Mouse (Mus musculus): ENCODE data around the gene Reg4. TPM values are rescaled to one million over a fixed set of nuclear protein-coding genes. Genes with fewer than 3 reads are reported as not detected.

The Reg4 gene
- total and polyA plus RNA-seq, 3 experiments: not detected

DNA sequence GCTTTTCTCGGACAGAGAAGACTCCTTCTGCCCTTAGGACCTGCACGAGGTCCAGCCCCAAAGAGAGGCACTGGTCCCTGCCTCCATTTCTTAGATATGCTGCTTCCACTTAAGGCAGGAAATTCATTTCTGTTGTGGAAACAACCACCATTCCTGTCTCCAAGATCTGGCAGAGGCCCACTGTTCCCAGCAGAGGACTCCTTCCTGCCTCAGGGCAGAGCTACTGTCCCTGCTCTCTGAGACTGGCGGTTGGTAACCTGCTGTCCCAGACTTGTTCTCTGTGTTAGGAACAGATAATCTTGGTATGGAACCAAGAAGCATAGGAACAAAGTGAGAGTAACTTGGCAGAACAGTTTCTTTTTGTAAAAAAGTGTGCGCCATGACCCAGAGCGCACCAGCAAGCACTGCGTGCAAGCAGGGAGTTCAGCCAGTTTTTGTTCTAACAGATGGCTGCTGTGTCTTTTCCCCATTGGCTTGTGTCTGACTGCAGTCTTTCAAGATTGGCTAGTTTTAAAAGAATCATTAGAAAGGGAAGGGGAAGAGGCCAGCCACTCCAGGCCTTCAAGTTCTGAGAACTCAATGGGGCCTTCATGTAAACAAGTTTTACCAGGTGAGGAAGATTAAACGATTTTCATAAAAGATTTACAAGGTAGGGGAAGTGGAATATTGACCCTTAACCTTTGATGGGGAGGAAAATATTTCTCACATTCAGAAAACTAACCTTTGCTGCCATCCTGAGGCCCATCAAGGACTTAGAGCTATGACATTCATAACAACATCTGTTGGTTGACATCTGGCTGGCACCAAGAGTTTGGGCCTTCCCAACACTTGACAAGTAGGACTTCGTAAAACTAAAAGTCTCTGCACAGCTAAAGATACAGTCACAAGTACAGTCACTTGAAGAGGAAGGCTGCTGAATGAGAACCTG is 33.0 kb downstream of the Reg4 start:
- dilution Hi-C loops (cut with MboI; ENCODE audit: extremely low pct_ligation_motif_present, extremely low pct_unique_long_range_greater_than_20kb, low sequenced_read_pairs) (no loop called here), in situ Hi-C loops (cut with MboI; ENCODE audit: low pct_ligation_motif_present, low pct_unique_long_range_greater_than_20kb, low sequenced_read_pairs) (no loop called here)

GRCm38 (mm10) chr3:98258723-98259122 is 36.8 kb downstream of the Reg4 start:
- H3K27ac ChIP-seq (ENCODE audit: insufficient read depth, low read depth): no peak overlapping the region
- dilution Hi-C loops (cut with MboI; ENCODE audit: extremely low pct_ligation_motif_present, extremely low pct_unique_long_range_greater_than_20kb, low sequenced_read_pairs): no loop called here

More for the DNA sequence above, 33.0 kb downstream of the Reg4 start:
- no peaks in the 10 kb centered on the region for H3K79me2 ChIP-seq (replicated peaks; ENCODE audit: control insufficient read depth, extremely low read depth, insufficient read depth, poor library complexity, severe bottlenecking)
- no peaks in the 10 kb centered on the region for H3K36me3 ChIP-seq (replicated peaks in 1 of 2; ENCODE audit: control insufficient read depth in 1 of 2, insufficient read depth in 1 of 2, low read length in 1 of 2)
- H3K4me3 ChIP-seq (replicated peaks in 1 of 3; ENCODE audit: low read depth in 2 of 3, low read length in 2 of 3, poor library complexity in 1 of 3): no peak overlapping the region
- H3K27ac ChIP-seq (ENCODE audit: insufficient read depth, low read depth): no peak overlapping the region
- peaks cover 0 to 4% of the 10 kb centered on the region in 2 experiments; a peak in 2 of 4 replicates for H3K4me1 ChIP-seq (ENCODE audit: control insufficient read depth in 1 of 2, insufficient read depth in 2 of 2)
- DNase-seq (ENCODE audit: extremely low read depth): no peak
- no peak overlapping the region for H3K9ac ChIP-seq (ENCODE audit: insufficient read depth, low read depth)
- H3K9me3 ChIP-seq (replicated peaks; ENCODE audit: low read length): no peaks in the 10 kb centered on the region
- H3K27me3 ChIP-seq (replicated peaks): no peaks in the 10 kb centered on the region
- TF ChIP-seq USF2 (conservative IDR thresholded peaks at IDR 0.05; ENCODE audit: low read depth, low read length) (no peak), SMC3 (IDR thresholded peaks at IDR 0.05; ENCODE audit: low read depth, low read length) (no peak), RCOR1 (conservative IDR thresholded peaks at IDR 0.05; ENCODE audit: low read depth, low read length) (no peak), HCFC1 (IDR thresholded peaks at IDR 0.05; ENCODE audit: low read depth, low read length) (no peak), MXI1 (IDR thresholded peaks at IDR 0.05; ENCODE audit: low read depth, low read length) (no peak), CHD2 (IDR thresholded peaks at IDR 0.05; ENCODE audit: low read length) (no peak), TCF12 (IDR thresholded peaks at IDR 0.05; ENCODE audit: low read depth, low read length) (no peak)
- H3K4me2 ChIP-seq (ENCODE audit: insufficient read depth, low read depth, poor library complexity, severe bottlenecking): no peak overlapping the region

More at GRCm38 (mm10) chr3:98258723-98259122, 36.8 kb downstream of the Reg4 start:
- in situ Hi-C loops (cut with MboI; ENCODE audit: low pct_ligation_motif_present, low pct_unique_long_range_greater_than_20kb, low sequenced_read_pairs): no loop called here
- TF ChIP-seq MAFK (IDR thresholded peaks at IDR 0.05; ENCODE audit: insufficient replicate concordance, low read length) (no peak), MYC (IDR thresholded peaks at IDR 0.05; ENCODE audit: low read depth, low read length) (no peak), MAX (IDR thresholded peaks at IDR 0.05; ENCODE audit: low read length) (no peak), ZMIZ1 (IDR thresholded peaks at IDR 0.05; ENCODE audit: low read depth, low read length) (no peak), HCFC1 (IDR thresholded peaks at IDR 0.05; ENCODE audit: low read depth, low read length) (no peak), CTCF (conservative IDR thresholded peaks at IDR 0.05 in 1 of 2, IDR thresholded peaks at IDR 0.05 in 1 of 2; ENCODE audit: low read depth in 2 of 2, low read length in 2 of 2) (no peak), RCOR1 (conservative IDR thresholded peaks at IDR 0.05; ENCODE audit: low read depth, low read length) (no peak), JUN (IDR thresholded peaks at IDR 0.05; ENCODE audit: insufficient read depth, low read depth, low read length) (no peak), USF1 (IDR thresholded peaks at IDR 0.05; ENCODE audit: low read depth, low read length) (no peak), RAD21 (IDR thresholded peaks at IDR 0.05; ENCODE audit: low read depth, low read length) (no peak), NELFE (IDR thresholded peaks at IDR 0.05; ENCODE audit: low read depth, low read length) (no peak), ZKSCAN1 (IDR thresholded peaks at IDR 0.05; ENCODE audit: borderline replicate concordance, low read depth, low read length) (no peak), MXI1 (IDR thresholded peaks at IDR 0.05; ENCODE audit: low read depth, low read length) (no peak), ZC3H11A (IDR thresholded peaks at IDR 0.05; ENCODE audit: low read depth, low read length) (no peak), USF2 (conservative IDR thresholded peaks at IDR 0.05; ENCODE audit: low read depth, low read length) (no peak), TBP (conservative IDR thresholded peaks at IDR 0.05; ENCODE audit: low read depth, low read length) (no peak), BHLHE40 (IDR thresholded peaks at IDR 0.05; ENCODE audit: low read depth, low read length) (no peak), GABPA (IDR thresholded peaks at IDR 0.05; ENCODE audit: insufficient replicate concordance, low read depth, low read length) (no peak), CHD1 (IDR thresholded peaks at IDR 0.05; ENCODE audit: low read depth, low read length) (no peak), JUND (conservative IDR thresholded peaks at IDR 0.05; ENCODE audit: low read depth, low read length) (no peak)
- Histone ChIP-seq H3K36me3 (replicated peaks in 1 of 2; ENCODE audit: control insufficient read depth in 1 of 2, insufficient read depth in 1 of 2, low read length in 1 of 2) (no peaks in the 10 kb centered on the region), H3K9ac (ENCODE audit: insufficient read depth, low read depth) (no peak overlapping the region), H3K4me1 (ENCODE audit: control insufficient read depth in 1 of 2, insufficient read depth in 2 of 2) (peaks cover 0 to 4% of the 10 kb centered on the region in 2 experiments; a peak in 2 of 4 replicates), H3K4me2 (ENCODE audit: insufficient read depth, low read depth, poor library complexity, severe bottlenecking) (no peak overlapping the region), H3K4me3 (replicated peaks in 1 of 3; ENCODE audit: low read depth in 2 of 3, low read length in 2 of 3, poor library complexity in 1 of 3) (no peak overlapping the region), H3K27me3 (replicated peaks) (no peaks in the 10 kb centered on the region), H3K9me3 (replicated peaks; ENCODE audit: low read length) (no peaks in the 10 kb centered on the region), H3K79me2 (replicated peaks; ENCODE audit: control insufficient read depth, extremely low read depth, insufficient read depth, poor library complexity, severe bottlenecking) (no peaks in the 10 kb centered on the region)
- no peak for DNase-seq (ENCODE audit: extremely low read depth)

Measured in CH12.LX (cell line).